Mouse (Mus musculus) lung, embryonic 14.5 days (tissue): Measurements from ENCODE around the gene Fa2h. TPM values are rescaled to one million over a fixed set of nuclear protein-coding genes. Genes with fewer than 3 reads are reported as not detected.

Source experiments
- ATAC-seq: fragments of 200-750 bp; cut with Nextera tagmentation; 2 replicates; pipeline ENCODE4 v1.8.0; 2017; ENCODE audit warnings: mild to moderate bottlenecking, moderate TSS enrichment, moderate library complexity; ENCODE audit not compliant: insufficient read depth
- DNase-seq: peaks from one replicate; pipeline ENCODE4 v3.0.0-alpha.2; 2015
- H3K27ac ChIP-seq: fragments of 300-500 bp; sonication (generic); 2 replicates; pipeline ENCODE4 v1.5.1; 2014; ENCODE audit warnings: low read depth, mild to moderate bottlenecking, moderate library complexity
- H3K27me3 ChIP-seq: fragments of 300-500 bp; sonication (generic); 2 replicates; pipeline ENCODE4 v1.6.1; 2014; ENCODE audit warnings: low read length, control low read depth; ENCODE audit not compliant: insufficient read depth
- H3K36me3 ChIP-seq: fragments of 300-500 bp; sonication (generic); 2 replicates; pipeline ENCODE4 v1.6.1; 2014; ENCODE audit warnings: control low read depth; ENCODE audit not compliant: insufficient read depth
- H3K4me1 ChIP-seq: fragments of 300-500 bp; sonication (generic); 2 replicates; pipeline ENCODE4 v1.6.1; 2014; ENCODE audit warnings: antibody characterized with exemption, control low read depth; ENCODE audit not compliant: insufficient read depth
- H3K4me2 ChIP-seq: fragments of 300-500 bp; sonication (generic); 2 replicates; pipeline ENCODE4 v1.6.1; 2014; ENCODE audit warnings: mild to moderate bottlenecking
- H3K4me3 ChIP-seq: fragments of 300-500 bp; sonication (generic); 2 replicates; pipeline ENCODE4 v1.5.1; 2014; ENCODE audit warnings: low read depth, low read length
- H3K9ac ChIP-seq: fragments of 300-500 bp; sonication (generic); 2 replicates; pipeline ENCODE4 v1.6.1; 2014
- H3K9me3 ChIP-seq: fragments of 300-500 bp; sonication (generic); 2 replicates; pipeline ENCODE4 v1.6.1; 2016; ENCODE audit warnings: low read depth, low read length, control low read depth
- CTCF ChIP-seq: IDR thresholded peaks from 2 replicates; pipeline ENCODE4 v1.5.1; 2016; ENCODE audit warnings: antibody characterized with exemption, low read depth
- WGBS: fragments of 180-500 bp; shearing (Covaris S2); extraction: QIAGEN DNeasy Blood & Tissue Kit; methylation state at CpG from one replicate; pipeline ENCODE4 v1.1.7; 2014; 5-methylcytosine and 5-hydroxymethylcytosine counted together
- polyA plus RNA-seq: library from polyadenylated mRNA; unstranded; fragments of >200 nt; fragmentation: Nextera tagmentation; extraction: Ambion mirVana; gene quantifications from 2 replicates; pipeline ENCODE4 v1.2.1, GENCODE M21; 2014

Gene Fa2h
- polyA plus RNA-seq, 1 experiment from 2014 or later = 0.07 TPM

DNA sequence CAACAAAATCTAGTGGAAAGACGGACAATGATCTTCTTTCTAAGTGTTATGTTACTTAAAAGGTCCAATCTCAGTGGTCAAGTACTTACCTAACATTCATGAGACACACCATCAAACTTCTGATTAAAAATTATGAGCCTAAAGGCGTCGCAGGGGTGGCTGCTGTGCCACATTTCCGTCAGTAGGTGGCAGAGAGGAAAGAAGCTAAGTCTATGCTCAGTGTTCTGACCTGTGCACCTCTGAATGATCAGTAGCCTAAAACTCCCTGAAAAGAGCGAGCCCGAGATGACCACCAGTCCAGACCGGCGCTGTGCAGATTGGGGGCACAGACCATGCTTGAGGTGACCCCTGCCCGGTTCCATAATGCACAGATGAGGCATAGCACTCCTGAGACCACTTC lies 25.0 kb upstream of the Fa2h start:
- Histone ChIP-seq H3K9me3 (no peaks in the 10 kb centered on the region), H3K27ac (no peak overlapping the region), H3K27me3 (no peaks in the 10 kb centered on the region), H3K4me1 (no peaks in the 10 kb centered on the region), H3K4me2 (no peak overlapping the region), H3K4me3 (no peak overlapping the region), H3K9ac (no peak overlapping the region), H3K36me3 (no peaks in the 10 kb centered on the region)
- 36% methylated on average over 9 of the region's 9 CpGs for WGBS
- peak; percentile 74 for TF ChIP-seq CTCF
- no peak for ATAC-seq
- DNase-seq = peak; percentile 70

GRCm38 (mm10) chr8:111417222-111417621 lies 23.6 kb upstream of the Fa2h start:
- no peak for ATAC-seq
- WGBS = 72% methylated on average over 10 of the region's 10 CpGs

GRCm38 (mm10) chr8:111403391-111403790 lies 9.8 kb upstream of the Fa2h start:
- ATAC-seq = no peak
- WGBS = 36% methylated on average over 4 of the region's 4 CpGs

More at GRCm38 (mm10) chr8:111417222-111417621, 23.6 kb upstream of the Fa2h start:
- no peaks in the 10 kb centered on the region for H3K36me3 ChIP-seq
- no peak overlapping the region for H3K27ac ChIP-seq
- H3K4me2 ChIP-seq = no peak overlapping the region
- no peak overlapping the region for H3K9ac ChIP-seq
- H3K4me1 ChIP-seq = no peaks in the 10 kb centered on the region
- no peak for TF ChIP-seq CTCF
- DNase-seq = no peak
- no peak overlapping the region for H3K4me3 ChIP-seq
- H3K27me3 ChIP-seq = no peaks in the 10 kb centered on the region
- no peaks in the 10 kb centered on the region for H3K9me3 ChIP-seq

DNA sequence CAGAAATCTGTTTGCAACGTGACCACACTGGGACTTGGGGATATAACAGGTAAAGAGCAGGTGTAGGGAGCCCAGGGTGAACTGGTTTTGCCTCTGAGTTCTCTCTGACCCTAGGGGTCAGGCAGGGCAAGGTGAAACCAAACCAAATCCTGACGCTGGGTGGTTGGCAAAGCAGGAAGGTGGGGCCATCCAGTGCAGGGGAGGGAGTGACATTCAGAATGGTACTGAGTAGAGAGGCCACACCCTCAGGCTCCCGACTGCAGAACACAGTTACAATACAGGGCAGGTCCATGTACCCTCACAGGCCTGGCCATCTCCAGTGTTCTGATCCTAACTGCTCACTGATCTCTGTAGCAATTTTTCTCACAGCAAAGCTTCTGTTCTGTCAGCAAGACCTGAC lies 2.4 kb downstream of the Fa2h start:
- TF ChIP-seq CTCF = no peak
- ATAC-seq = no peak
- H3K9me3 ChIP-seq = no peaks in the 10 kb centered on the region

More at GRCm38 (mm10) chr8:111403391-111403790, 9.8 kb upstream of the Fa2h start:
- Histone ChIP-seq H3K4me1 (no peaks in the 10 kb centered on the region), H3K9me3 (no peaks in the 10 kb centered on the region), H3K9ac (no peak overlapping the region), H3K36me3 (no peaks in the 10 kb centered on the region), H3K4me2 (no peak overlapping the region), H3K4me3 (no peak overlapping the region), H3K27me3 (no peaks in the 10 kb centered on the region), H3K27ac (no peak overlapping the region)
- peak; percentile 27 for DNase-seq
- peak; percentile 56 for TF ChIP-seq CTCF

GRCm38 (mm10) chr8:111390837-111391236 lies 2.8 kb downstream of the Fa2h start:
- Histone ChIP-seq H3K27ac (no peak overlapping the region), H3K9ac (no peak overlapping the region), H3K4me1 (no peaks in the 10 kb centered on the region), H3K36me3 (no peaks in the 10 kb centered on the region), H3K9me3 (no peaks in the 10 kb centered on the region), H3K4me2 (no peak overlapping the region), H3K4me3 (no peak overlapping the region), H3K27me3 (peaks cover 29% of the 10 kb centered on the region)
- no peak for TF ChIP-seq CTCF
- ATAC-seq (no peak), DNase-seq (no peak)
- 56% methylated on average over 2 of the region's 2 CpGs for WGBS

More for the DNA sequence above, 2.4 kb downstream of the Fa2h start:
- 23% methylated on average over 3 of the region's 3 CpGs for WGBS
- no peak for DNase-seq
- Histone ChIP-seq H3K4me3 (no peak overlapping the region), H3K27me3 (peaks cover 29% of the 10 kb centered on the region), H3K9ac (no peak overlapping the region), H3K36me3 (no peaks in the 10 kb centered on the region), H3K27ac (no peak overlapping the region), H3K4me1 (no peaks in the 10 kb centered on the region), H3K4me2 (no peak overlapping the region)

GRCm38 (mm10) chr8:111389581-111389980 lies 4.0 kb downstream of the Fa2h start:
- H3K9ac ChIP-seq = no peak overlapping the region
- no peaks in the 10 kb centered on the region for H3K4me1 ChIP-seq
- 69% methylated on average over 4 of the region's 4 CpGs for WGBS
- TF ChIP-seq CTCF = no peak
- no peak overlapping the region for H3K4me3 ChIP-seq
- H3K4me2 ChIP-seq = no peak overlapping the region
- H3K36me3 ChIP-seq = no peaks in the 10 kb centered on the region
- no peak overlapping the region for H3K27ac ChIP-seq
- no peak for DNase-seq
- H3K9me3 ChIP-seq = no peaks in the 10 kb centered on the region
- peaks cover 29% of the 10 kb centered on the region for H3K27me3 ChIP-seq
- ATAC-seq = no peak

DNA sequence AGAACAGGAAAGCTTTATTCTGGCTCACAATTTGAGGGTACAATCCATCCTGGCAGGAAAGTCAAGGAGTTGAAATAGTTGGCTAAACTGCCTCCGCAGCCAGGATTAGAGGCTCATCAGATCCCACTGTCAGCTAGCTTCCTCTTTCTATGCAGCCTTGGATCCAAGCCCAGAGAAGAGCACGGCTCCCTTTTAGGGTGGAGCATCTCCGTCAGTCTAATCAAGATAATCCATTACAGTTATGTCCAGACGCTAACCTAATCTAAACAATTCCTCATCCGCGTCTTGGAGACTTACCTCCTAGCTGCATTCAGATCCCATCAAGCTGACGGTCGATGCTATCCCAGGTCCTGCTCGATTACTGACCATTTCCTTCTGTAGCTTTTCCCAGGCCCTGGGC lies 7.7 kb downstream of the Fa2h start:
- no peak for ATAC-seq
- no peak for TF ChIP-seq CTCF
- peak; percentile 50 for DNase-seq
- Histone ChIP-seq H3K4me2 (no peak overlapping the region), H3K27me3 (no peaks in the 10 kb centered on the region), H3K4me1 (no peaks in the 10 kb centered on the region), H3K9me3 (no peaks in the 10 kb centered on the region), H3K27ac (no peak overlapping the region), H3K36me3 (no peaks in the 10 kb centered on the region), H3K4me3 (no peak overlapping the region), H3K9ac (no peak overlapping the region)
- WGBS = 36% methylated on average over 9 of the region's 9 CpGs

GRCm38 (mm10) chr8:111384628-111385027 lies 9.0 kb downstream of the Fa2h start:
- H3K4me2 ChIP-seq = no peak overlapping the region
- H3K9me3 ChIP-seq = no peaks in the 10 kb centered on the region
- no peaks in the 10 kb centered on the region for H3K27me3 ChIP-seq
- H3K4me3 ChIP-seq = no peak overlapping the region
- H3K27ac ChIP-seq = no peak overlapping the region
- H3K4me1 ChIP-seq = no peaks in the 10 kb centered on the region
- no peak for ATAC-seq
- no peak overlapping the region for H3K9ac ChIP-seq
- no peaks in the 10 kb centered on the region for H3K36me3 ChIP-seq
- DNase-seq = no peak
- no peak for TF ChIP-seq CTCF
- 23% methylated on average over 2 of the region's 2 CpGs for WGBS
